In the genomic region with DNA sequence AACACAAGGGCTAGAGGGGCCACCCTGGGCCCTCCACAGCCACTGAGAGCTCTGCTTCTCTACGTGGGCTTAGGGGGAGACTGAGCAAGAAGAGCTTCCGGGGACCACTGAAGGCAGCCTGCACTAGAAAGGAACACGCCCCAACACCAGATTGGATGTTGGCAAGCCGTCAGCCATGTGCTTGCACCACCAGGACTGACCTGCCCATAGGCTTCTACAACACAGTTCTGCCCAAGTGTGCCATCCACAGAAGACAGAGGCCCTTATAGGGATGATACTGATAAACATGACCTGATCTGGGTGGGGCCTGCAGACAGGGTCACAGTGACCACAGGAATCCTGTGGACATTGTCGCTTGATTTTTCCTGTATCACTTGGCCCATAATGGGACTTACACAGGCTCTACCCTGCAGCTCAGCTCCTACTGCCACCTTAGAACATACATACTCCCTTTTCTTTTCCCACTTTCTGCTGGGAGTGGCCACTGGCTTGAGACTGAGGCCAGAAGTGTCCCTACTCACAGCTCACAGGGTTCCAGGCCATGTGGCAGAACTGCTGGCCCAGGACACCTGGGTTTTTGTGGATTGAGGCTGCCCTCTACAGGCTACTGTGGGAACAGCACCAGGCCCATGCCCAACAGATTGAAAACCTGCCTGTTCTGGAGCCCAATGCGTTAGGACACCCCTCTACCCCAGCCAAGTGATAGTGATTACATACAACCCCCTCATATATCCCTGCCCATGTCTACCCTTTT, we compare ENCODE assay signal across 8 mouse cellular contexts. TPM values are rescaled to one million over a fixed set of nuclear protein-coding genes. Genes with fewer than 3 reads are reported as not detected.
DNase-seq lines count a peak whose midpoint lies in the region; ATAC-seq and TF ChIP-seq lines count a peak whose summit lies in the region.

No protein-coding gene starts in this region.

- no peak overlapping the region for H3K4me2 ChIP-seq in hindbrain, embryonic 11.5 days (replicated peaks; ENCODE audit: low read depth, low read length)
- no peak overlapping the region for H3K4me2 ChIP-seq in hindbrain, embryonic 12.5 days (replicated peaks)
- H3K4me2 ChIP-seq in intestine, embryonic 16.5 days (ENCODE audit: low read depth, low read length) = no peak overlapping the region

- peak; percentile 88 for DNase-seq in hindbrain, embryonic 11.5 days (ENCODE audit: low spot score)
- peak; percentile 81 for DNase-seq in cerebellum, adult 9-11 months
- peak; percentile 88 for DNase-seq in gastrocnemius, adult 2 months
- peak; percentile 80 to 83 for DNase-seq in left cerebral cortex, postnatal 14 days (ENCODE audit: low spot score in 2 of 2)
- DNase-seq in mesoderm, embryonic 11.5 days (ENCODE audit: low read depth, low spot score) = peak; percentile 78
- DNase-seq in spleen, postnatal 10 days (ENCODE audit: low spot score in 2 of 2) = peak; percentile 86 to 88

- peaks cover 7% of the 10 kb centered on the region; the same call in 1 of the 2 replicates for H3K4me1 ChIP-seq in hindbrain, embryonic 11.5 days (replicated peaks; ENCODE audit: control insufficient read depth, insufficient read depth, low read length)
- peaks cover 39% of the 10 kb centered on the region for H3K4me1 ChIP-seq in hindbrain, embryonic 12.5 days
- H3K4me1 ChIP-seq in intestine, embryonic 16.5 days (ENCODE audit: control insufficient read depth, insufficient read depth, low read length) = peaks cover 34% of the 10 kb centered on the region

- no peak overlapping the region for H3K27ac ChIP-seq in hindbrain, embryonic 11.5 days (ENCODE audit: low read depth, low read length)
- H3K27ac ChIP-seq in hindbrain, embryonic 12.5 days = no peak overlapping the region
- H3K27ac ChIP-seq in gastrocnemius, adult 2 months = no peak overlapping the region
- no peak overlapping the region for H3K27ac ChIP-seq in intestine, embryonic 16.5 days (ENCODE audit: low read length)

- H3K36me3 ChIP-seq in hindbrain, embryonic 11.5 days (ENCODE audit: control insufficient read depth, insufficient read depth, low read length) = no peaks in the 10 kb centered on the region
- no peaks in the 10 kb centered on the region; the same call in 1 of the 2 replicates for H3K36me3 ChIP-seq in hindbrain, embryonic 12.5 days
- H3K36me3 ChIP-seq in intestine, embryonic 16.5 days (ENCODE audit: control insufficient read depth, insufficient read depth, low read length) = peaks cover 35% of the 10 kb centered on the region

- TF ChIP-seq CTCF in gastrocnemius, adult 2 months (IDR thresholded peaks at IDR 0.05) = no peak; the same call in 1 of the 2 replicates

- no peak overlapping the region for H3K9ac ChIP-seq in hindbrain, embryonic 11.5 days (ENCODE audit: low read depth, low read length)
- no peak overlapping the region for H3K9ac ChIP-seq in hindbrain, embryonic 12.5 days
- H3K9ac ChIP-seq in intestine, embryonic 16.5 days (ENCODE audit: low read depth, low read length) = no peak overlapping the region

- ATAC-seq in hindbrain, embryonic 11.5 days (ENCODE audit: low FRiP score) = no peak
- ATAC-seq in hindbrain, embryonic 12.5 days (ENCODE audit: low FRiP score) = no peak
- 0 out of 2 replicates have a peak, but pooled peaks have one; percentile 11 for ATAC-seq in intestine, embryonic 16.5 days

- no peak overlapping the region for H3K4me3 ChIP-seq in hindbrain, embryonic 11.5 days (ENCODE audit: low read depth, low read length)
- H3K4me3 ChIP-seq in hindbrain, embryonic 12.5 days = no peak overlapping the region
- H3K4me3 ChIP-seq in gastrocnemius, adult 2 months = no peak overlapping the region
- no peak overlapping the region for H3K4me3 ChIP-seq in intestine, embryonic 16.5 days (ENCODE audit: low read length)

- H3K27me3 ChIP-seq in hindbrain, embryonic 11.5 days (ENCODE audit: control insufficient read depth, insufficient read depth, low read length) = peaks cover 45% of the 10 kb centered on the region
- H3K27me3 ChIP-seq in hindbrain, embryonic 12.5 days = peaks cover 47% of the 10 kb centered on the region
- peaks cover 14% of the 10 kb centered on the region for H3K27me3 ChIP-seq in intestine, embryonic 16.5 days (replicated peaks; ENCODE audit: control insufficient read depth, insufficient read depth, low read length)

- H3K9me3 ChIP-seq in hindbrain, embryonic 11.5 days (ENCODE audit: control insufficient read depth, low read length) = no peaks in the 10 kb centered on the region
- no peaks in the 10 kb centered on the region for H3K9me3 ChIP-seq in hindbrain, embryonic 12.5 days (replicated peaks)
- no peaks in the 10 kb centered on the region; the same call in 1 of the 2 replicates for H3K9me3 ChIP-seq in intestine, embryonic 16.5 days (ENCODE audit: control insufficient read depth, low read length)

- intact Hi-C loops in gastrocnemius, adult 2 months (cut with DNase I) = loop anchor here (1.0 to 10.0 kb wide), 4 partner anchors 50 to 358 kb away; a partner anchor contains a TSS
- intact Hi-C loops in left cerebral cortex, postnatal 14 days (cut with DNase I) = loop anchor here (1.0 to 5.0 kb wide), 2 partner anchors 60 to 361 kb away; no protein-coding TSS in a partner anchor

- 76% methylated on average over 6 of the region's 6 CpGs for WGBS in hindbrain, embryonic 11.5 days
- 71% methylated on average over 6 of the region's 6 CpGs for WGBS in hindbrain, embryonic 12.5 days
- 78% methylated on average over 6 of the region's 6 CpGs for WGBS in intestine, embryonic 16.5 days

RNA-seq across cellular contexts. Expression of a gene that starts 27.6 kb away (rescaled TPM):
- 0.11 and 0.25 TPM in 2 replicates for polyA plus RNA-seq in hindbrain, embryonic 11.5 days (2014; fragmentation: Nextera tagmentation; extraction: Ambion mirVana)
- polyA plus RNA-seq in hindbrain, embryonic 12.5 days (2016; fragmentation: Nextera tagmentation; extraction: Ambion mirVana) = not detected in 2 replicates
- not detected for total RNA-seq in gastrocnemius, adult 2 months (2021)
- not detected in 2 replicates for polyA plus RNA-seq in intestine, embryonic 16.5 days (2015; fragmentation: Nextera tagmentation; extraction: Ambion mirVana)
- total RNA-seq in left cerebral cortex, postnatal 14 days (2021) = 1 to 10 TPM; 2.3 to 3.0 TPM

RNA-seq across cellular contexts. Expression of a gene that starts 43.5 kb away (rescaled TPM):
- 38.4 and 38.6 TPM in 2 replicates for polyA plus RNA-seq in hindbrain, embryonic 11.5 days (2014; fragmentation: Nextera tagmentation; extraction: Ambion mirVana)
- 64.0 and 64.4 TPM in 2 replicates for polyA plus RNA-seq in hindbrain, embryonic 12.5 days (2016; fragmentation: Nextera tagmentation; extraction: Ambion mirVana)
- 10 to 100 TPM; 26.7 to 26.8 TPM for total RNA-seq in gastrocnemius, adult 2 months (2021)
- polyA plus RNA-seq in intestine, embryonic 16.5 days (2015; fragmentation: Nextera tagmentation; extraction: Ambion mirVana) = 40.5 and 43.1 TPM in 2 replicates
- total RNA-seq in left cerebral cortex, postnatal 14 days (2021) = 10 to 100 TPM; 36.0 to 39.4 TPM

RNA-seq across cellular contexts. Expression of a gene that starts 51.0 kb away (rescaled TPM):
- 1.6 and 1.9 TPM in 2 replicates for polyA plus RNA-seq in hindbrain, embryonic 11.5 days (2014; fragmentation: Nextera tagmentation; extraction: Ambion mirVana)
- polyA plus RNA-seq in hindbrain, embryonic 12.5 days (2016; fragmentation: Nextera tagmentation; extraction: Ambion mirVana) = 2.5 and 3.3 TPM in 2 replicates
- 1 to 10 TPM; 6.6 to 8.8 TPM for total RNA-seq in gastrocnemius, adult 2 months (2021)
- polyA plus RNA-seq in intestine, embryonic 16.5 days (2015; fragmentation: Nextera tagmentation; extraction: Ambion mirVana) = 2.6 and 2.7 TPM in 2 replicates
- total RNA-seq in left cerebral cortex, postnatal 14 days (2021) = 10 to 100 TPM; 20.4 to 25.2 TPM
